Mouse (Mus musculus): ENCODE data around the gene Cacna1c.

Cacna1c gene

GRCm38 (mm10) chr6:119045498-119045897 lies 150.7 kb downstream of the Cacna1c start:
- peak; percentile 82 for DNase-seq

GRCm38 (mm10) chr6:119044148-119044547 lies 152.1 kb downstream of the Cacna1c start:
- DNase-seq: no peak

DNA sequence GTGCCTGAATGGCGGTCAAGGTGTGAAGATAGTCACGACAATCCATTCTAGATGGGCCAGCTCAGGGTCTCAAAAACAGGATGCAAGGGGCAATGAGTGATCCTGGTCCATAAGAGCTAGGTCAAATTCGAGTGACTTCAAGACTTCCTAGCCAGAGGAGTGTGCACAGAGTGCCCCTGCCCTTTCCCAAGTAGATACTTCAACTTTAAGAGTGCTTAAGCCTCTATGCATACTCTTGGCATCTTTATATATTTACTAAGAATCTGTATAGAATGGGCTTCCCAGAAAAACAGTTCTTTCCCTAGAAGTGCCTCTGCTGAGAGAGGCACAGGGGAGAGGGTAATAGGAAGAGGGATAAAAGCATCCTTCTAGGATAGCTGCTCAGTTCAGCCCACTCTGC lies 153.4 kb downstream of the Cacna1c start:
- no peak for DNase-seq

- DNase-seq: no peak
Observed at GRCm38 (mm10) chr6:119040961-119041360, 155.3 kb downstream of the Cacna1c start.

GRCm38 (mm10) chr6:119039815-119040214 lies 156.4 kb downstream of the Cacna1c start:
- no peak for DNase-seq

DNA sequence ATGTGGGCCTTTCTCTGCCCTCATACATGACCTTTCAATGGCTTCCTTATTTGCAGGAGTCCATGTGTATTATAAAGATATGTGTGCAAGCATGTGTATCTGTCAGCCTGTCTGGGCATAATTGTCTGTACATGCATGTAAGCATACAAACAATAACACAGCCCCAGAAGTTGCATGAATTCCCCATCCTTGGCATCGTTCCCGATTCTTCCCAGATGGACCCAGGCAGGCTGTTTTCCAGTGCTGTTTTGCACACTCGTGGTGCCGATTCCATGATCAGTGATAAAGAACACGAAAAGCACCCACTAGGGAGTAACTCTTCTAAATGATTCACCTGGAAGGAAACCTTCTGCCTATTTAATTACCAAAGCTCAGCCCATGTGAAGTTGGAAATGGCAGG lies 156.9 kb downstream of the Cacna1c start:
- DNase-seq: no peak

GRCm38 (mm10) chr6:119037815-119038214 lies 158.4 kb downstream of the Cacna1c start:
- peak; percentile 30 for DNase-seq

GRCm38 (mm10) chr6:119037047-119037446 lies 159.2 kb downstream of the Cacna1c start:
- no peak for DNase-seq

DNA sequence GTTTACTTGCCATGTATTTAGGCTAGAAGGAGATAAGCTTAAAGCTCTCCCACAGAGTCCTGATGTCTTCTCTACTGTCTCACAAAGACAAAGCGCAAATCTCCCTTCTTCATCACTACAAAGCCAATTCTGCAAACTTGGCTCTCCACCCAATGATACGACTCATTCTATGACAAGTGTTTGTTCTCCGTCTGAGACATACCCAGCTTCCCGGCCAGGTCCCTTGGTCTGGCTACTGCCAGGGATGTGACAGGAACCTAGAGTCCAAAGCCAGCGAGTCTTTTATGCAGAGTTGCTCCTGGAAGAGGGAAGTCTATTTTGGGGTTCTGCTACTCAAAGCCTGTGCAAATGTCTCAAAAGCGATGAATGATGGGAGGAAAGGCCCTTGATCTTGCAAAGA lies 160.9 kb downstream of the Cacna1c start:
- no peak for DNase-seq

- no peak for DNase-seq
Observed at GRCm38 (mm10) chr6:119034947-119035346, 161.3 kb downstream of the Cacna1c start.

- no peak for DNase-seq
Observed at GRCm38 (mm10) chr6:119027880-119028279, 168.3 kb downstream of the Cacna1c start.

DNA sequence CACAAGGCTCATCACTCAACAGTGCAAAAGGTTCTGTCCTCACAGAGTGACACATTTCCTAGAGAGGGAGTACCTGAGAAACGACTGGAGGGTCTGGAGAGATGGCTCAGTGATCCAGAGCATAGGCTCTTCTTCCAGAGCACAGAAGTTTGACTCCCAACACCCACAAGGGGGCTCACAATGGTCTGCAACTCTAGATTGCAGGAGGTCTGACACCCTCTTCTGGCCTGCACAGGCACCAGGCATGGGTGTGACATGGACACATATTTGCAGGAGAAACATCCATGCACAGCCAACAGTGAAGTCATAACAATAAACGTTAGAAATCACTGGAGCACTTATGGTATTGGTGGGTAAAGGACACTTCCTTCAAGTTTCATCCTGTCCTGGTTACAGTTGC lies 173.4 kb downstream of the Cacna1c start:
- no peak for DNase-seq

- DNase-seq: no peak
Observed at GRCm38 (mm10) chr6:119021226-119021625, 175.0 kb downstream of the Cacna1c start.

- DNase-seq: no peak
Observed at GRCm38 (mm10) chr6:119018956-119019355, 177.3 kb downstream of the Cacna1c start.

GRCm38 (mm10) chr6:119018256-119018655 lies 178.0 kb downstream of the Cacna1c start:
- DNase-seq: no peak

DNA sequence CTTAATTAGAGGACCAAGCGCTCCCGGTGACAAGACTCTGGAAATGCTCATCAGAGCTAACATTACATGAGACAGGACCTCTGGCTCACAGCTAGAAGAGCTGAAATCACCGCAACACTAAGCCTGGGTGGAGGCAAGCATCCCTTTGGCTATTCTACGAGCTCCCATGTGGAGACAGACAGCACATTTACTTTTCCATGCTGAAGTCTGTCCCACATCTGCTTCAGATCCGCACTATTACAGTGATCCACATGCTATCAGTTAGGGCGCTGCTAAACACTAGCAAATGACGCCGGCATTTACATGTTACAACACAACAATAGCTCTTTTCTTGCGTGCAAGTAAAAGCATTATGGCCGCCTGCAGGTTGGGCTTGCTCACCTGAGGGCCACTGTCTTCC lies 178.7 kb downstream of the Cacna1c start:
- no peak for DNase-seq

DNA sequence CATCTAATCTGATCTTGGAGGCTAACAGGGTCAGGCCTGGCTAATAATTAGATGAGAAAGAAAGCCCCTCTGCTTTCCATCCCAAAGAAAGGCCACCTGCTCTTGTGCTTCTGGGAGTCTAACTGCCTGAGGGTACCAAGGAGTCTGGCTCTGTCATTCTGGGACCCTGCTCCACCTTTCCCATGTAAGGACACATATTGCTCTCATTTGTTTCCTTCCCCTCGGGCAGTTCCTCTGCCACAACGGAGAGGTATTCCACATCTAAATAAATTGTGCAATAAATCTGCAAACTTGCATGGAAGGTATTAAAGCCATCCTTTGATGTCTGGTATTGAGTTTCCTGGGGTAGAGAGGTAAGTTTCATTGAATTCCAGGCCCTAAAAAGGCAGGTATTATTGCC lies 180.9 kb downstream of the Cacna1c start:
- no peak for DNase-seq

DNA sequence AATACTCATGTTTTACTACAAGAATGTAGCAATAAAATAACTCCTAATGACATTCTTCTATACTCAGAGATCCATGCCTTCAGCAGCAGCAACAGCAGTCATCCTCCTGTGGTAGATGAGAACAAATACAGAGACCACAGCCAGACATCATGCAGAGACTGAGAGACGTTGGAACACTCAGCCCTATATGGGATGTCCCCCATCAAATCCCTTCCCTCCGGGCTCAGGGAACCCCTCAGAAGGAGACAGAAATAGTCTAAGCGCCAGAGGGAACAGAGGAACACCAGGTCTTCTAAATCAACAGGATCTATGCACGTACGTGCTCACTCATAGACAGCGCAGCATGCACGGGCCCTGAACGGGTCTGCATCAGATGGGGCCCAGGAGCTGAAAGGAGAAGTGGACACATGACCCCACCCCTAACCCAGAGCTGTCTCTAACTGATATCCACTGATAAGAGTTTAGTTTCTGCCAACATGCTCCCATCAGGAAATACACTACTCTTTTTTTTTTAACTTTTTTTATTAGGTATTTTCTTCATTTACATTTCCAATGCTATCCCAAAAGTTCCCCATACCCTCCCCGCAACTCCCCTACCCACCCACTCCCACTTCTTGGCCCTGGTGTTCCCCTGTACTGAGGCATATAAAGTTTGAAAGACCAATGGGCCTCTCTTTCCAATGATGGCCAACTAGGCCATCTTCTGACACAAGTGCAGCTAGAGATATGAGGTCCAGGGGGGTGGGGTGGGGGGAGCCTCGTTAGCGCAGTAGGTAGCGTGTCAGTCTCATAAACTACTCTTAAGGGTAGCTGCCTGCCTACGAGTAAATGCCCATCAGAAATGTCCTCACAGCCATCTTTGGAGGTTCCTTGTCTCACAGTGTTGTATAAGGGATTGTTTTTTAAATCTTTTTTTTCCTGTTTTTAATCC lies 182.8 kb downstream of the Cacna1c start:
- DNase-seq: no peak

DNA sequence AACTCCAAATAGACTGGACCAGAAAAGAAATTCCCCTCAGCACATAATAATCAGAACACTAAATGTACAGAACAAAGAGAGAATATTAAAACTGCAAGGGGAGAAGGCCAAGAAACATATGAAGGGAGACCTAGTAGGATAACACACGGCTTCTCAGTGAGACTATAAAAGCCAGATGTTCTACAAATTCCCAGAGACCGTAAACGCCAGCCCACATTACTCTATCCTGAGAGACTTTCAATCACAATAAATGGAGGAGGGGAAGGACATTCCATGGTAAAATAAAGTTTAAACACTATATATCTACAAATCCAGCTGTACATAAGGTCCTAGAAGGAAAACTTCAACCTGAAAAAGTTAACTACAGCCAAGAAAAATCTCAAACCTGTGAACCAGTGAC lies 185.3 kb downstream of the Cacna1c start:
- DNase-seq: no peak

- no peak for DNase-seq
Observed at GRCm38 (mm10) chr6:119009526-119009925, 186.7 kb downstream of the Cacna1c start.

DNA sequence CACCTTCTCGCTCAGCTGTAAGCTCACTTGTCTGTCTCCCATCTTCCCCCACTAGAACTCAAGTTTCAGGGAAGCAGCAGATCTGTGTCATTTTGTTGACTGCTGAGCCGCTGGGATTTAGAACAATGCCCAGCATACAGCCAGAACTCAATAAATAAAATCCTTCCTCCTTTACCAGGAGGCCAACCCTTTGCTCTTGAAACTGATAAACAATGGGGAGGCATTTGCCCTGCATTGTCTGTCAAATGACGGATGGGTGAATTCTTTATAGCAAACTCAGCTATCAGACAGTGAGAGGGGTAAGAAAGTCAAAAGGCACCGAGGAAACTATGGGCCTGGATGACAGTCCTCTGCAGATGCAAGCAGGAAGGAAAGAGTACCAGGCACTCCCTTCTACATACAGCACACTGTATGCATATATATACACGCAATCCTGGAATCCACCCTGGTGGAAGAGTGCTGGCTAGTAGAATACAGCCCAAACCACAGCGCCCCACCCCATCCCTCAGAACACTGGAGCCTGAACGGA lies 187.5 kb downstream of the Cacna1c start:
- DNase-seq: no peak

DNA sequence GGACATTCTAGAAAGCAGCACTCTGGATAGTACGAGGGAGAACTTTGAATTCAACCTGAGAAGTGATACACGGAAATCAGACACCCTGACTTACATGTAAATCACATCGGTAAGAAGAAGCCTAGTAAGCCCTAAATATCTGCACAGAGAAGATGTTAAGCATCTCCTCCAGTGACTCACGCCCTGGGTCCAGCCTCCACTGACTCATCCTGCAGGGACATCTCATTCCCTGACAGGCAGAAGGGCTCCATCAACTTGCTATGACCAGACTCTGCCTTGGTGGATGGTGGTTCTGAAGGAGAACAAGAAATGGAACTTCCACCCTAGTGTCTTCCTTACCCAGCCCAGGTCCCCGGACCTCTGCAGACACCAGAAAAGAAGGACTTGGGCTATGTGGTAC lies 191.6 kb downstream of the Cacna1c start:
- DNase-seq: no peak

- DNase-seq: no peak
Observed at GRCm38 (mm10) chr6:119001442-119001841, 194.8 kb downstream of the Cacna1c start.

GRCm38 (mm10) chr6:119000255-119000654 lies 196.0 kb downstream of the Cacna1c start:
- no peak for DNase-seq
